Mouse (Mus musculus) heart, adult 2 months (tissue): ENCODE data around the gene Padi1. TPM values are rescaled to one million over a fixed set of nuclear protein-coding genes. Genes with fewer than 3 reads are reported as not detected.

Source experiments
- DNase-seq, 2 experiments: peaks; one replicate each; pipeline ENCODE4 v3.0.0; 2021
- H3K27ac ChIP-seq: fragments of 200-600 bp; 2 replicates; pipeline ENCODE4 v1.8.1; 2022
- H3K27me3 ChIP-seq: fragments of 200-500 bp; 2 replicates; pipeline ENCODE4 v1.6.1; 2012; ENCODE audit warnings: mild to moderate bottlenecking, low read length, inconsistent platforms, mixed read lengths; ENCODE audit not compliant: control insufficient read depth, insufficient read depth
- H3K36me3 ChIP-seq: fragments of 200-500 bp; 2 replicates; pipeline ENCODE4 v1.6.1; 2012; ENCODE audit warnings: low read length, inconsistent platforms; ENCODE audit not compliant: control insufficient read depth, insufficient read depth
- H3K4me1 ChIP-seq: fragments of 200-500 bp; 2 replicates; pipeline ENCODE4 v1.6.1; 2011; ENCODE audit warnings: low read length; ENCODE audit not compliant: control insufficient read depth, insufficient read depth
- H3K4me3 ChIP-seq: fragments of 200-600 bp; 2 replicates; pipeline ENCODE4 v1.8.1; 2022
- H3K79me2 ChIP-seq: fragments of 200-500 bp; replicated peaks from 2 replicates; pipeline ENCODE4 v1.6.1; 2012; ENCODE audit warnings: mild to moderate bottlenecking, inconsistent platforms, low read length, moderate library complexity, mixed read lengths; ENCODE audit not compliant: control insufficient read depth, insufficient read depth
- H3K9ac ChIP-seq: fragments of 200-500 bp; 2 replicates; pipeline ENCODE4 v1.6.1; 2012; ENCODE audit warnings: low read depth, mild to moderate bottlenecking, control low read depth, inconsistent platforms, low read length, mixed read lengths
- CTCF ChIP-seq: fragments of 200-600 bp; IDR thresholded peaks from 2 replicates; pipeline ENCODE4 v1.8.1; 2022; ENCODE audit warnings: antibody characterized with exemption, mild to moderate bottlenecking, moderate library complexity
- EP300 ChIP-seq: fragments of 200-500 bp; IDR thresholded peaks from 2 replicates; pipeline ENCODE4 v1.6.1; 2011; ENCODE audit warnings: low read depth, low read length, control low read depth; ENCODE audit not compliant: insufficient read depth
- POLR2A ChIP-seq: fragments of 200-500 bp; IDR thresholded peaks from 2 replicates; pipeline ENCODE4 v1.6.1; 2011; ENCODE audit warnings: mild to moderate bottlenecking, low read depth, low read length, control low read depth; ENCODE audit not compliant: insufficient read depth
- WGBS: fragments of 180-500 bp; shearing (Covaris S2); methylation state at CpG from one replicate; pipeline ENCODE4 v1.1.7; 2018; 5-methylcytosine and 5-hydroxymethylcytosine counted together
- intact Hi-C: fragments of 180-260 bp; cut with DNase I; formaldehyde crosslinking; loops from one replicate; pipeline ENCODE4 v1.15.1; 2025
- polyA plus RNA-seq: library from polyadenylated mRNA; depleted of rRNA; stranded (reverse); fragments of >200 nt; gene quantifications from 2 replicates; pipeline ENCODE4 v1.2.3, GENCODE M21; 2012; rRNA removed
- total RNA-seq, 2 experiments: library from RNA; stranded (reverse); gene quantifications; 2 replicates each; pipeline ENCODE4 v1.2.3; 2021

The Padi1 gene
- total and polyA plus RNA-seq, 3 experiments, result 0.47 TPM; not detected in 2

GRCm38 (mm10) chr4:140774025-140774800, 71.4 kb downstream of the Padi1 start, which contains the start of gene Padi4:
Gene Padi4, minus strand, starts transcription at chr4:140774236.
- TF ChIP-seq POLR2A (no peak), EP300 (no peak), CTCF (no peak)
- Histone ChIP-seq H3K79me2 (no peaks in the 10 kb centered on the region), H3K27me3 (no peaks in the 10 kb centered on the region), H3K4me3 (no peak within 1 kb of the TSS), H3K36me3 (no peaks in the 10 kb centered on the region), H3K4me1 (peaks cover 3% of the 10 kb centered on the region; the same call in 1 of the 2 replicates), H3K27ac (no peak within 1 kb of the TSS), H3K9ac (no peak within 1 kb of the TSS)
- intact Hi-C loops, result no loop called here
- no peak for DNase-seq
- WGBS, result 85% methylated on average over 21 of the region's 21 CpGs

- WGBS, result 19% methylated on average over 4 of the region's 4 CpGs
- H3K36me3 ChIP-seq, result no peaks in the 10 kb centered on the region
- intact Hi-C loops, result no loop called here
- no peak overlapping the region for H3K9ac ChIP-seq
- H3K79me2 ChIP-seq, result no peaks in the 10 kb centered on the region
- no peaks in the 10 kb centered on the region for H3K27me3 ChIP-seq
- TF ChIP-seq CTCF (no peak), POLR2A (no peak), EP300 (no peak)
- H3K4me3 ChIP-seq, result no peak overlapping the region
- H3K4me1 ChIP-seq, result peaks cover 3% of the 10 kb centered on the region; the same call in 1 of the 2 replicates
- peak in 1 of 2 experiments; percentile 42 for DNase-seq
- no peak overlapping the region for H3K27ac ChIP-seq
These were observed 74.5 kb downstream of the Padi1 start for GRCm38 (mm10) chr4:140771091-140771490.

GRCm38 (mm10) chr4:140770433-140770832, 75.1 kb downstream of the Padi1 start:
- no peaks in the 10 kb centered on the region for H3K79me2 ChIP-seq
- H3K36me3 ChIP-seq, result no peaks in the 10 kb centered on the region
- H3K27me3 ChIP-seq, result no peaks in the 10 kb centered on the region
- peaks cover 3% of the 10 kb centered on the region; the same call in 1 of the 2 replicates for H3K4me1 ChIP-seq
- intact Hi-C loops, result no loop called here
- TF ChIP-seq CTCF (no peak), POLR2A (no peak), EP300 (no peak)
- WGBS, result 2% methylated on average over 13 of the region's 13 CpGs
- peak; percentile 70 to 71 for DNase-seq
- peak overlapping the region; percentile 13 for H3K27ac ChIP-seq
- peak overlapping the region; percentile 71 for H3K9ac ChIP-seq
- peak overlapping the region; percentile 47 for H3K4me3 ChIP-seq

GRCm38 (mm10) chr4:140768973-140769372, 76.6 kb downstream of the Padi1 start:
- no peaks in the 10 kb centered on the region for H3K27me3 ChIP-seq
- H3K9ac ChIP-seq, result no peak overlapping the region
- H3K36me3 ChIP-seq, result no peaks in the 10 kb centered on the region
- no peak overlapping the region for H3K27ac ChIP-seq
- WGBS, result 85% methylated on average over 5 of the region's 5 CpGs
- intact Hi-C loops, result no loop called here
- peaks cover 3% of the 10 kb centered on the region; the same call in 1 of the 2 replicates for H3K4me1 ChIP-seq
- H3K4me3 ChIP-seq, result no peak overlapping the region
- TF ChIP-seq CTCF, result no peak
- no peak for TF ChIP-seq EP300
- no peak for TF ChIP-seq POLR2A
- H3K79me2 ChIP-seq, result no peaks in the 10 kb centered on the region
- no peak for DNase-seq

GRCm38 (mm10) chr4:140765936-140766335, 79.6 kb downstream of the Padi1 start:
- intact Hi-C loops, result no loop called here
- Histone ChIP-seq H3K79me2 (no peaks in the 10 kb centered on the region), H3K4me1 (peaks cover 3% of the 10 kb centered on the region; the same call in 1 of the 2 replicates), H3K27me3 (no peaks in the 10 kb centered on the region), H3K27ac (no peak overlapping the region), H3K4me3 (no peak overlapping the region), H3K9ac (no peak overlapping the region), H3K36me3 (no peaks in the 10 kb centered on the region)
- TF ChIP-seq EP300 (no peak), CTCF (no peak), POLR2A (no peak)
- WGBS, result 42% methylated on average over 3 of the region's 3 CpGs
- no peak for DNase-seq

GRCm38 (mm10) chr4:140763158-140763557, 82.4 kb downstream of the Padi1 start:
- 23% methylated on average over 9 of the region's 9 CpGs for WGBS
- TF ChIP-seq CTCF, result peak; percentile 76
- TF ChIP-seq EP300, result no peak
- no peak for TF ChIP-seq POLR2A

More at GRCm38 (mm10) chr4:140763158-140763557, 82.4 kb downstream of the Padi1 start:
- Histone ChIP-seq H3K79me2 (no peaks in the 10 kb centered on the region), H3K9ac (no peak overlapping the region), H3K27ac (no peak overlapping the region), H3K36me3 (no peaks in the 10 kb centered on the region), H3K27me3 (no peaks in the 10 kb centered on the region), H3K4me3 (no peak overlapping the region), H3K4me1 (no peaks in the 10 kb centered on the region)
- DNase-seq, result peak; percentile 44 to 65
- intact Hi-C loops, result no loop called here

Other genes with a start within 250 kb of the Padi1 start
- gene Arhgef10l, start 179.8 kb downstream of the Padi1 start, total RNA-seq, result 10 to 100 TPM; 61.0 to 74.4 TPM
- gene Arhgef10l, start 179.8 kb downstream of the Padi1 start, polyA plus RNA-seq, result 54.7 and 75.6 TPM in 2 replicates
- gene Rcc2, start 145.2 kb downstream of the Padi1 start, total RNA-seq, result 10 to 100 TPM; 13.7 to 14.2 TPM
- gene Rcc2, start 145.2 kb downstream of the Padi1 start, polyA plus RNA-seq, result 12.4 and 14.1 TPM in 2 replicates
- gene Padi6, start 103.1 kb downstream of the Padi1 start, total RNA-seq, result not detected
- gene Padi6, start 103.1 kb downstream of the Padi1 start, polyA plus RNA-seq, result not detected in 2 replicates
- 1 to 10 TPM in 1 of 2 experiments, under 1 TPM in 1; 0.70 to 2.5 TPM for gene Padi4, start 71.5 kb downstream of the Padi1 start, total RNA-seq
- gene Padi4, start 71.5 kb downstream of the Padi1 start, polyA plus RNA-seq, result 1.9 and 2.6 TPM in 2 replicates
- under 1 TPM; 0.09 to 0.16 TPM for gene Padi3, start 35.1 kb downstream of the Padi1 start, total RNA-seq
- gene Padi3, start 35.1 kb downstream of the Padi1 start, polyA plus RNA-seq, result 0.06 TPM in 1 of 2 replicates, not detected in the other
- gene Padi2, start 60.6 kb upstream of the Padi1 start, total RNA-seq, result under 1 TPM; 0.31 to 0.96 TPM
- gene Padi2, start 60.6 kb upstream of the Padi1 start, polyA plus RNA-seq, result 1.3 and 1.4 TPM in 2 replicates
- gene Sdhb, start 115.4 kb upstream of the Padi1 start, total RNA-seq, result 1,000 to 10,000 TPM; 1,126 to 1,344 TPM
- gene Sdhb, start 115.4 kb upstream of the Padi1 start, polyA plus RNA-seq, result 1,030 and 1,505 TPM in 2 replicates
- 10 to 100 TPM; 15.1 to 17.7 TPM for gene Atp13a2, start 141.1 kb upstream of the Padi1 start, total RNA-seq
- 30.4 and 34.8 TPM in 2 replicates for gene Atp13a2, start 141.1 kb upstream of the Padi1 start, polyA plus RNA-seq
- gene Mfap2, start 164.6 kb upstream of the Padi1 start, total RNA-seq, result 1 to 10 TPM; 3.1 TPM
- 12.2 and 17.6 TPM in 2 replicates for gene Mfap2, start 164.6 kb upstream of the Padi1 start, polyA plus RNA-seq
- 1 to 10 TPM; 4.6 to 4.9 TPM for gene Crocc, start 214.8 kb upstream of the Padi1 start, total RNA-seq
- gene Crocc, start 214.8 kb upstream of the Padi1 start, polyA plus RNA-seq, result 5.1 and 8.1 TPM in 2 replicates
- gene Necap2, start 232.6 kb upstream of the Padi1 start, total RNA-seq, result 10 to 100 TPM; 13.9 to 14.9 TPM
- 21.2 and 24.5 TPM in 2 replicates for gene Necap2, start 232.6 kb upstream of the Padi1 start, polyA plus RNA-seq
- not detected for gene Spata21, start 242.6 kb upstream of the Padi1 start, total RNA-seq
- gene Spata21, start 242.6 kb upstream of the Padi1 start, polyA plus RNA-seq, result 0.16 and 0.20 TPM in 2 replicates